Mouse (Mus musculus): ENCODE results near the gene Pou3f3. TPM values are rescaled to one million over a fixed set of nuclear protein-coding genes. Genes with fewer than 3 reads are reported as not detected.

Pou3f3 gene
- total RNA-seq, 2 experiments from 2014 or later: not detected

DNA sequence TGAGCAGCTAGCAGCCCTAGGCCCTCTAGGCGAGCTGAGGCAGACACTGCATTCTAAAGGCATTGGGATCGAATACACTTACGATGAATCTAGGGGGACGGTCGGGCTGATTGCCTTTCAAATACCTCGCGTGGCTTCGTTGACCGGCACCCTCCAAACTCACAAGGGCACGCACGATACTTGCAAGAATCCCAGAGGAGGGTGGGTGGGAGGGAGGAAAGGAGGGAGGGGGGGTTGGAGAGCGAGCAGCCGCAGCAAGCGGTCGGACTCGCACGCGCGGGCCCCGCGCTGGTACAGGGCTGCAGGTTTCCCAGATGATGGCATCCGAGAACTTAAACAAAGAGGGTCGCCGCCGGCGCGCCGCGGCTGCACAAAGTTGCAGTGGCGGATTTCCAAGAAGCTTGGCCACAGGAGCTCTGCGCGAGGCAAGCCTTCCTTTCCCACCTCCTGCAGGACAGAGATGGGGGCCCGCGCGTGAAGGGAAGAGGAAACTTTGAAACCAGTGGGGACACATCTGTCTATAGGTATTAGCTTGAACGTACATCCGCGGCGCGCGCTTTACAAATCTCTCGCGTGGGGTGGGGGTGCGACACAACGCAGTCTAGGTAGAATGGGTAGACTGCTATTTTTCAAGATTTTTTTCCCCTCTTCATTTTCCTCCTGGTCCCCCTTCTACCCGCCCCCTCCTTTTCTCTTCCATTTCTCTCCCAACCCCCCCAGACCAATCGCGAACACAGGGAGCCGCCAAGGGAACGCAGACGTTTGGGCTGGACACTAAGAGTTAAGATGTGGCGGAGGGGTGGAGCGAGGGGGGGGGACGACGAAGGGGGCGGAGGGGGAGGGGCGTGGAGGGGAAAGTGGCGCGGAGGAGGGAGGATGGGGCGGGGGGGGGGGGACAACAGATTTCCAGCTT, 647 bp upstream of the Pou3f3 start:
- DNase-seq (ENCODE audit: low spot score): no peak

DNA sequence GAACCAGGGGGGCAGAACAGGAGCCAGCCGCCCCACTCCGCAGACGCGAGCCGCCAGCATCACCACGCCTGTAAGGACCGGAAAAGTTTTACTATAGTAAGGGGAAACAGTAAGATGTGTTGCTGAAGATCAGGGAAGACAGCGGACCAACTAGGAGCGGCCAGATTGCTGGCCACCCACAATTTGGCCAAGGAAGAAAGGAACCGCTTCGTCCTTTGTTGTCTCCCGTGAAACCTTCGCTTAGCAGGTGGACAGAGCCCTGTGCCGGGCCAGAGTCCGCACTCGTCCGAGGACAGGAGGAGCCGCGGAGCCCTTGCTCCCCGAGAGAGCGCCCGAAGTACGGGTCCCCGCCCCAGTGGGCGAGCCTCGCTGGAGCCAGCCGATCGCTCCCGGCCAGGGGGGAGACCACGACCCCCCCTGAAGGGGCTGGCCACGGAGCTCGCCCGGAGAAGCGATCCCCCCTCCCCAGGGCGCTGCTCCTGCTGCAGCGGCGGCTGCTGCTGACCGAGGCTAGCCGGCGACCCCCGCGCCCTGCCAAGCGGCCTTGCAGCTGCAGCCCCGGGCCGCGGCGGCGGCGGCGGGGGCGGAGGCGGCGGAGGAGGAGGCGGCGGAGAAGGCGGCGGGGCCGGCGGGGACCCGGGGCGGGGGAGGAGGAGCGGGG, 933 bp downstream of the Pou3f3 start:
- DNase-seq (ENCODE audit: low spot score): no peak

DNA sequence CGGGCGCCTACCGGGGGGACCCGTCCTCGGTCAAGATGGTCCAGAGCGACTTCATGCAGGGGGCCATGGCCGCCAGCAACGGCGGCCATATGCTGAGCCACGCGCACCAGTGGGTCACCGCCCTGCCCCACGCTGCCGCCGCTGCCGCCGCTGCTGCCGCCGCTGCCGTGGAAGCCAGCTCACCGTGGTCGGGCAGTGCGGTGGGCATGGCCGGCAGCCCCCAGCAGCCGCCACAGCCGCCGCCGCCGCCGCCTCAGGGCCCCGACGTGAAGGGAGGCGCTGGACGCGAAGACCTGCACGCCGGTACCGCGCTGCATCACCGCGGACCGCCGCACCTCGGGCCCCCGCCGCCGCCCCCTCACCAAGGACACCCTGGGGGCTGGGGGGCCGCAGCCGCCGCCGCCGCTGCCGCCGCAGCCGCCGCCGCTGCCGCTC, 1.8 kb downstream of the Pou3f3 start:
- no peak for DNase-seq (ENCODE audit: low spot score)

DNA sequence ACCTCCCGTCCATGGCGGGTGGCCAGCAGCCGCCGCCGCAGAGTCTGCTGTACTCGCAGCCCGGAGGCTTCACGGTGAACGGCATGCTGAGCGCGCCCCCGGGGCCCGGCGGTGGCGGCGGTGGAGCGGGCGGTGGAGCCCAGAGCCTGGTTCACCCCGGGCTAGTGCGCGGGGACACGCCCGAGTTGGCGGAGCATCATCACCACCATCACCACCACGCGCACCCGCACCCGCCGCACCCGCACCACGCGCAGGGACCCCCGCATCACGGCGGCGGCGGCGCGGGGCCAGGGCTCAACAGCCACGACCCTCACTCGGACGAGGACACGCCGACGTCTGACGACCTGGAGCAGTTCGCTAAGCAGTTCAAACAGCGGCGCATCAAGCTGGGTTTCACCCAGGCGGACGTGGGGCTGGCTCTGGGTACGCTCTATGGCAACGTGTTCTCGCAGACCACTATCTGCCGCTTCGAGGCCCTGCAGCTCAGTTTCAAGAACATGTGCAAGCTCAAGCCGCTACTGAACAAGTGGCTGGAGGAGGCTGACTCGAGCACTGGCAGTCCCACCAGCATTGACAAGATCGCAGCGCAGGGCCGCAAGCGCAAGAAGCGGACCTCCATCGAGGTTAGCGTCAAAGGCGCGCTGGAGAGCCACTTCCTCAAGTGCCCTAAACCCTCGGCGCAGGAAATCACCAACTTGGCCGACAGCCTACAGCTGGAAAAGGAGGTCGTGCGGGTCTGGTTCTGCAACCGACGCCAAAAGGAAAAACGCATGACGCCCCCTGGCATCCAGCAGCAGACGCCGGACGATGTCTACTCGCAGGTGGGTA, 2.4 kb downstream of the Pou3f3 start:
- no peak for DNase-seq (ENCODE audit: low spot score)

DNA sequence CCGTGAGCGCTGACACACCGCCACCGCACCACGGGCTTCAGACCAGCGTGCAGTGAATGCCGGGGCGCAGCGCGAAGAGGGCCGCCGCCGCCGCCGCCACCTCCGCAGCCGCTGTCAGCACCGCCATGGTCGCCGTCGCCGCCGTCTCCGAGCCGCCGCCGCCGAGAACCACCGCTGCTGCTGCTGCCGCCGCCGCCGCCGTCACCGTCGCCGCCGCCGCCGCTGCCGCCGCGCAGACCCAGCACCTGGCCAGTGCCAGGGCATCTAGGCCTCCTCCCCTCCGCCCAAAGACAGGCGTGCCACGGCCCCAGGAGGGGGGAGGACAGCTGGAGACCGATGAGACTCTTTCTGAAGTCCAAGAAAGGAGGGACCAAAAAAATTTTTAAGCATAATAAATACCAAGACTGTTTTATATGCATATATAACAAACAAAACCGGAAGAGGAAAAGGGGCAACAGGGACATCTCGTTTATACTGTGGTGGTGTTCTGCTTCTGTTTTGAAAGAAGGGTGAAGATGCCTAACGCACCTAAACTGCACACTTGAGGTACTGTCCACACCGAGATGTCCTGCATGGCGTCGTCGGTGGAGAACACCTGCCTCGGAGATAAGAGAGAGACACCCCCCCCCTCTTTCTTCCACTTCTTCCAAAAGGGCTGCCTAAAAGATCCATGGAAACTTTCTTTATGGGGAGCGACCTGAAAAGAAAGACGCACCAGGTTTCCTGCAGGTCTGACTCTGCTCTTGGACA, 3.2 kb downstream of the Pou3f3 start:
- DNase-seq (ENCODE audit: low spot score): no peak

DNA sequence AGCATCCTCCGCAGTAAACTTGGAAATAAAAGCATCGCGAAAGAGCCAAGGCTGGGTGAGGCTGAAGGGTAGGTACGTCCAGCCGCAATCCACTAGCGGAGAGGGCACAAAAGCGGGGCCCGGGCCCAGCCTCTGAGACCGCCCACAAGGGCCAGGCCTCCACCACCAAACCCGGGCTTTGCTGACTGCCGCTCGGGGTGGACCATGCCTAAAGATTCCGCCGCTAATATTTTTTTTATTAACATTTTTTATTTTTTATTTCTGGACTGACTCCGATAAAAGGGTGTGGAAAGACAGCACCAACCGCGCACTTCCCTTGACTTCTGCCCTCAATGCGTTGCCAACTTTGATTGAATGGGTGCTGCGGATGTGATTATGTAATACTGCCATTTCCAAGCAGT, 3.9 kb downstream of the Pou3f3 start:
- DNase-seq (ENCODE audit: low spot score): no peak

DNA sequence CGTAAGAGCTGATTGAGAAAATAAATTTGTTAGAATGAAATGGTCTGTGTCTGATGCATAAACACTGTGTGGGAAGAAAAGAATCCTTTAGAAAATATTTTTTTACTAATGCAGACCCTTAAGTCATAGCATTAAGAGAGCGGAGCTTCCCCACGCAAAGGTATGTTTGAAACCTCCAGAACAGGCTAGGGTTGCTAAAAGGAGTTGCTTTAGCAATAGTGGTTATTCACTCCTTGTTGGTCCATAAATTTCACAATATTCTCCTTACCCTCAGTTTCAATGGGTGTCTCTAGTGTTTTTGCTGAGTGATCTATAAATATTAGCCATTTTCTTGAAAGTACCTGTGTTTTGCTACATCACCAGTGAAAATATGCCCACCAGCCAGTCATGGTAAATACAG, 4.6 kb downstream of the Pou3f3 start:
- no peak for DNase-seq (ENCODE audit: low spot score)

DNA sequence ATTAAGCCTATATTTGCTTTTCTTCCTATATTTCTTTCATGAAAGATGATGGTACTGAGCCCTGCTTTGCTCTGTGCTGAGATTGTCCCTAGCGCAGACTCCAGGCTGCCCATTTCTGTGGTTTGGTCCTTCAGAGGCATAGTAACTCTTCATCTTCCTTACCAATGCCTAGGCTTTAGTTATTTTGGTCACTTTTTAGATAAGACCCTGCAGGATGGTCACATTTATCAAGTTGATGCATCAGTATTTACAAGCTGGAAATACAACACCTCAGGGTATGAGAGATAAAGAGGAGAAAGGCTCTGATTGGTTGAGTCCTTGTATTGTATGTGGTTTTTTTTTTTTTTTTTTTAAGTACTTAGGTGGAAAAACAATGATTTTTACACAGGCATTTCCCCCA, 5.2 kb downstream of the Pou3f3 start:
- DNase-seq (ENCODE audit: low spot score): no peak

DNA sequence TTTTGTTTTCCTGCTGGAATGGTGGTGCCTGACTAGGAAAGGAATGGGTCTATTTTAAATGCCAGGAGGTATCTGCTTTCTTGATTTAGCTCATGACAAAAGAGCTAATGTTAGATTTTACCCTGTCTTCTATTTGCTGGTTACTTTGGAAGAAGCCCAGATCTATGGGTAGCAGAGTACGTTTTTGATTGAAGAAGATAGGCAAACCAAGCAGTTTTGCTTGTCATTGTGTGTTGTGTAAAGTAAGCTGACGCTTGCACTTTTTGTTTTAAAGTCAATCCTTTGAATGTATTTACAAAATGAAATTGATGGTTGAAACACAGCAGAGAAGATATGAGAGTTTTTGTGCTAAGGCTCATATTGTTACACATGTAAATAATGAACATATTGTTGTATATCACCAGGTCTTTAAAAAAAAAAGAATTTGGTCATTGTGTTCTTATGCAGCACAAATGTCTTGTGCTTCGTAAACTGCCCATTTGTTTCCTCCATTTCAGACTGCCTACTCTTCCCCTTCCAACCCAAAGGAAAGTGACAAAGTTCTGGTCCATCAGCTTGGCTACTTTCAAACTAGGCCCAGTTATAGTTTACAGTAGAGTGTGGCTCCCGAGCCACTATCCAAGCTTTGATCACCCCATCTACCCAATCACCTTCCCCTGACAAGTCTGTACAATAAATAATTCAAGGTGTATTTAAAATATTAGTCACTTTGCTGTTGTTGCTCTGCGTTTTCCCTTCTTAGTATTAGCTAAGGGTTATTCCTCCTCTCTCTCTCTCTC, 6.5 kb downstream of the Pou3f3 start:
- DNase-seq (ENCODE audit: low spot score): no peak

DNA sequence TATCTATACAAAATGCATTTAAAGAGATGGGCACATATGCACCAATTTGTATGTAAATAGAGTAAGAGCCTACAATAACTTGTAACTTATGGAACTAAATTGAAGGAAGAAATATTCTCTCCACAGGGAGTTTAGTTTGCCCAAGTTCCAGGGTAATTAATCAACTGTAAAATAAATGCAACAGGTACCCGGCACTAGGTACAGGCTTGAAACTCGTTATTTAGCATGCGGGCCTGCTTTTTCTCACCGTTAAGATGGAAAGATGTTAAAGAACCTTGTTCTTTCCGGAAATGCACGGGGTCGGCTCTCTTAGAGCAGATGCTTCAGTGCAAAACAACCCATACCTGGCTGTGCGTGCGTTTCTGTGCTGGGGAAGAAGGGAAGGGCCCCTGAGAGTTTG, 7.4 kb downstream of the Pou3f3 start:
- DNase-seq (ENCODE audit: low spot score): no peak

DNA sequence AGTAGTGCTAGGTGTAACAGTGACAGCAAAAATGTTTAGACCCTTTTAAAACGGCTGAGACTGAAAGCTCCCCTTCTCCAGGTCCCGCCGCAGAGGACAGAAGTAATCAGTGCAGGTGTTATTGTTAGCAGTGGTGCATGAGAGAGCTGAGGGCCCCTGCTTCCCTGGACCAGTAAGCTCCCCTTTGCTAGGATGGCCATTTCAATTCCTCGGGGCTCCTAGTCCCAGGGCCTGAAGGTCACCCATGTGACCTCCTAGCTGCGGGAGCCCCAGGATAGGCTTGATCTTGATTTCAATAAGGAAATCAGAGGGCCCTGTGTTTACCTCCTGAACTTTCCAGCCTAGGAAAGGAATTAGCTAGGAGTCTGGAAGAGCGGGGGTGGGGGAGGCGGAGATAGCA, 7.9 kb downstream of the Pou3f3 start:
- no peak for DNase-seq (ENCODE audit: low spot score)

DNA sequence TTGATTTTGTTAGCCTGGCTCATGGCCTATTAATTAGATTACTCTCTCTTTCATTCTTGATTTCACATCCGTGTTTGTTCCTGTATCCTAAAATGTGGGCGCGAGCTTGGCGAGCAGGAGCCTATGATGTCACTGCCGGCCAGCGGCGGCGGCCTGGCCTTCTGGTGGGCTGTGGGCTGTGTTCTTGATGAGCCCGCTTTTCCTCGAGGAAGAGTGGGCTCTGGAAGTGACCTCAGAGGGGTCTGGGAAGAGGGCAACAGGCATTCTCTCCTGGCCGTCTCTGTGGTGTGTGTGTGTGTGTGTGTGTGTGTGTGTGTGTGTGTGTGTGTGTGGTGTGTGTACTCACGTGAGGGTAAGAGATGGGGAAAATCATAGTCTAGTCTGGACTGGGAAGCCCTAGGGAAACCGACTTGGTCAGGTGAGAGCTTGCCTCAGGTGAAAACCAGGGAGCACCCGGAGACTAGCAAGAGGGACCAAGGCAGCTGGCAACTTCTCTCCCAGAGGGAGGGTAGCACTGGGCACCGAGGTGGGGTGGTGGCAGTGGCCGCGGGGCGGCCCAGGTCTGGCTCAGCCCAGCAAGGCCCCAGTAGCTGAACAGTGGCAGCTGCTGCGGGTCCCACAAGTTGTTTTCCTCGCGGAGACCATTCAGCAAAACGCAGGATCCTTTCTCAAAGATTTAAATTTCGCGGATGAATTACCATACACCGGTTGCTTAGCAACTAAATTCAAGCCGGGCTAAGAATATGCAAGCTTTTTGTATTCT, 8.5 kb downstream of the Pou3f3 start:
- no peak for DNase-seq (ENCODE audit: low spot score)

DNA sequence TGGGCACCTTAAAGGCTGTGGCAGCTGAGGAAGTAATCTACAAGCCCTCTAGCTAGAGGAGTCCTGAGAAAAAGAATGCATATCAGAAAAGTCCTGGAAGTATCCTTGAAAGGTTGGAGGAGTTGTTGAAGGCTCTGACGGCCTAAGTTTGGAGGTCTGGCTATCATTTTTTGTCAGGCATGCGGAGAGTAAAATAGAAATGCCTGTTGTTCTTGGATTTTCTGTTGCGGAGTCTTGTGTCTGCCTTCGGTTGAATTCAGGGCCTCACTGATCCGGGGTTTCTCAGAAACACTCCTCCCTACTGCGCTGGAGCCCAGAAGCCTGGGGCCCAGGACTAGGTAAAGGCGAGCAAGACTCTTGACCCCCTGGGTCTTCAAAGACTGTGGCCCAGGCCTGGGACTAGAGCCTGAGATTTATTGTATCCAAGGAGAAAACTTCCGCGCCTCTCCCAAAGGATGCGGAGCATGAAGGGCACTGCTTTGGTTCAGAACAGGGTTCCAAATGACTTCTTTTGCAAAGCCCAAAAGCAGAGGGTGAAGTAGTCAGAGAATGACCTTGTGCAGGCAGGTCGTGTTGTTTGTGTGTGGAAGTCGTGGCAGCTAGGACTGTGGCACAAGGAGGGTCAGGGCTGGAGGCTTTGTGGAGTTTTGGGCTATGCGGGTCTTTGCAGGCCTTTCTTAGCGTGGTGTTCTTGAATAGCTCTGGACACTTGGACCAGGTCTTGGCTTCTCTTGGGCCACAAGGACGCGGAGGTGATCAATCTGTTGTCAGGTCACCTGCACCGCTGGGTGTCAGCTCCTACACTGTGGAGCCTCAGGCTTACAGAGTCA, 9.6 kb downstream of the Pou3f3 start:
- DNase-seq (ENCODE audit: low spot score): no peak

DNA sequence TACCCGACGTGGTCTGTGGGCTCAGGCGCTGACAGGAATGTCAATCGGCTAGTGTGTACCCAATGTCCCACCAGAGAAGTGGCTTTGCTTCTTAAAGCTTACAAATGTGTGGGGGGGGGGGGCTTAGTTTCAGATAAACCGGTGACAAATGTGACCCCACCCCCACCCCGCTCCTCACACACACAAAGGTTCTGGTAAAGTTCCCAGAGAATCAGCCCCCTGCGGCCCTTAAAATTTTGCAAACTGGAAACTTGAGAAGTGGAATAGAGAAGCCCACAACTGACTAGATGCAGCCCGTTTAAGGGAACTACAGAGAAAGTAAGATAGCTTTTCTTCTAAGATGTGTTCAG, 10.2 kb downstream of the Pou3f3 start:
- DNase-seq (ENCODE audit: low spot score): no peak

DNA sequence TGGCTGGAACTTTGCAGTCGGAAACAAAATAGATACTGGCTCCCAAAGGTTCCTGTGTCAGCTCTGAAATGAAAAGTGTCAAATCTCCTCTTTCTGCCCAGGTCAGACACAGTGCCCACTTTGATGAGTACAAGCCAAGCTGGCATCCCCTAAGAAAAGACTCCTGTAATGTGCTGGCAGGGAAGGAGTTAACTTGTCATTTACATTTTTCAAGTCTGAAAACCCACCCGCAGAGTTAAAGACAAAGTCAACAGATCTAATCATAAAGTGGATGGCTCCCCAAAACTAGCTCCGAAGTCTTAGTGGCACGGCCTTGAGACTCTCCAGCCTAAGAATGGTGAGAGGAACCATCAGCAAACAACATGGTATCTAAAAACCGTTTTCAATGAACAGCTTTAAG, 11.6 kb downstream of the Pou3f3 start:
- no peak for DNase-seq (ENCODE audit: low spot score)

DNA sequence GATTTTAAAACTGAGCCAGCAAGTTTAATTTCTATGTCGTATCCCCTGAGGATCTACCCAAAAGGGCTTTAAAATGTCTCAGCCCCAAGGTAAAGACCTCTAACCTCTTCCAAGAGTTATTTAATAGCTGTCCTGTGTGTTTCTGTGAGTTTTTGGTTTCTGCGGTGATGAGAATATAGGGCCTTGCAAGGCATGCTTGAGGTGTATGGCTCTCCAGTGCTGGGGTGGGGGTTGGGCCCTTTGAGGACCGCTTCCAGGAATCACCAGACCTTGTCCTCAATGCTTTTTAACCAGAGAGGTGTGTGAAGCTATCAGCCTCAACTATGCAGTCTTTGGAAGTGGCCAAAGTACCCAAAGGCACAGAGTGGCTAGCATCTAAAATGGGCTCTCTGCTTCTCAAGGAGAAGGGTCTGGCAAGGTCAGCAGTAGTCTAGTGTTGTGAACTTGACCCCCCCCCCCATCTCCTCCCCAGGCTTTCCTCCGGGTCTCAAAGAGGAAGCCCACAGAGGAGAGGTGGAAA, 12.1 kb downstream of the Pou3f3 start:
- DNase-seq (ENCODE audit: low spot score): no peak

DNA sequence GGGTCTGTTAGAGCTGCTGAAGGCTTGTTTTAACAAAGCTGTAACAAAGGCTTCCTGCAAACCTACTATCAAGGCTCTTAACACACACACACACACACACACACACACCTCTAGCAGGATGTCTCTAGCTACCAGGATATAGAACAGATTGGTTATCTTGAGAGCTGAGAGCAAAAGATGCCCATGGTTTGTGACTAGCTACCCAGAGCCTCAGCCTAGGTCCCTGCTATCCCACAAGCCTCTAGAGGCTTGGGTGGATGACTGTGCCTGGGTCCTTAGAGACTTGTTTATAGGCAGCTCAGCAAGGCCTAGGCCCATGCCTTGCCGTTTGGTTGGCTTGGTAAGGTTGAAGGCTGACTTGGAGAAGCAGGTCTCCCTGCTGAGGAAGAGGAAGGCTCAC, 13.5 kb downstream of the Pou3f3 start:
- no peak for DNase-seq (ENCODE audit: low spot score)

DNA sequence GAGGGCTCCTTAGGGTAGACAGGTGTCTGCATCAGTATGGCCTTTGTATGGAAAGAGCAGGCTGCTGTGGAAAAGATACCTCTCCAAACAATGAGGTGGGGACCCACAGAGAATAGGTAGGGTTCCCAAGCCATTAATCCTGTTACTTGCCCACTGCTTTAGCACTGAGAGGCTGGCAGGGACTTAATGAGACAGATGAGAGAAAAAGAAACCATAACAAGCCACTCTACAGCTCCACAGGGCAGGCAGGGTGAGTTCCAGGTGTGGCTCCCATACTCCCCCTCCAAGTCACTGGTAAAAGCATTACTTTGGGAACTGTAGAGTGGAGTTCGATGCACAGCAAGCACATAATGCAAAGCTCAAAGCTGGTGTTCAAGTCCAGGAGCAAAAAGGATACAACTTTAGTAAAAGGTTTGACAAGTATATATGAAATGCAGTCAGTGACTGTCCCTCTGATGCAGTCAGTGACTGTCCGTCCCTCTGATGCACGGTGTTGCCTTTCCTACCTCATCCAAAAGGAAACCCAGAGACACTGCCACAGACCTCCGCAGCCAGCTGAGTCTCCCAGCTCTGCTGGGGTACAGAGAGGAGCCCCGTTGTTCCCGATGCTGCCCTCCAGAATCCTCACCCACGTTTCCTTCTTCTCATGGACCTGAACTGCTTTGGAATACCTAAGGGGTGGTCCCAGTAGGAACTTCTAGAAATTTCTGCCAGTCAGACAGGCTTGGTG, 14.0 kb downstream of the Pou3f3 start:
- DNase-seq (ENCODE audit: low spot score): no peak

Measured in gastrocnemius, adult 18-20 months (tissue).